Mouse (Mus musculus): Measurements from ENCODE around the gene Mpz.

DNA sequence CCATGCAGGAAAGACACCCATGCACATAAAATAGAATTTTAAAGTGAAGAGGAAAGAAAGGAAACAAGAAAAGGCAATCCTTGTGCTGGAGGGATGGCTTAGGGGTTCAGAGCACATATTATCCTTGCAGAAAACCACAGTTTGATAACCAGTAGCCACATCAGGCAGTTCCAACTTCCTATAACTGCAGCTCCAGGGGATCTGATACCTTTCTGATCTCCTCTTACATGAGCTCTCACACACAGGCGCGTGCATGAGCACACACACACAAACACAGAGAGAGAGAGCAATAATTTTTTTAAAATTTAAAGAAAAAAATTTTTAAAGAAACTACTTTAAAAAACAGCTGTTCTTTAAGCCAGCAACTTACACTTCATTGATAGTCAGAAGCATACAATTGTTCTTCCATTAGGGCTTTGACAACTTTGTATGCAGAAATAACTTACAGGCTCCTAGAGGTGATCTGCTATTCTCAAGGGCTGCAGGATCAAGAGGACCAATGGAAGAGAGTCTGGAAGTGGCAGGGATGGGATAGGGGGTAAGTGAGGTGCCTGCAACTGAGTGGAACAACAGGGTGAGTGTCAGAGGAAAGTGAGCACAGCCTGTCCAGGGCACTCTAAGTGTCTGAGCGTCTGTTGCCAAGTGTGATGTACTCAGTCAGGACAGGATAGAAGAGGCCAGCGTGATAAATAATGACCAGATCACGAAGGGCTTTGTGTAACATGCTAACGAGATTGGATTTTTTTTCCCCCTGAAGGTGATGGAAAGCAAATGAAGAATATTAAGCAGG, 55.4 kb downstream of the Mpz start:
- TF ChIP-seq CTCF (IDR thresholded peaks at IDR 0.05; ENCODE audit: low read depth) (no peak), EP300 (IDR thresholded peaks at IDR 0.05; ENCODE audit: low read depth) (no peak)

All from liver, postnatal 0 days (tissue).